Mouse (Mus musculus) cerebellum, adult 11 months (tissue): ENCODE data around the gene Cxcl14.

Source experiments
- DNase-seq: peaks from one replicate; pipeline ENCODE4 v3.0.0; 2022

Cxcl14 gene

GRCm38 (mm10) chr13:56295943-56296658 is at the start of gene Cxcl14:
Cxcl14 (minus strand) TSS chr13:56296551.
- DNase-seq: peak; percentile 13

DNA sequence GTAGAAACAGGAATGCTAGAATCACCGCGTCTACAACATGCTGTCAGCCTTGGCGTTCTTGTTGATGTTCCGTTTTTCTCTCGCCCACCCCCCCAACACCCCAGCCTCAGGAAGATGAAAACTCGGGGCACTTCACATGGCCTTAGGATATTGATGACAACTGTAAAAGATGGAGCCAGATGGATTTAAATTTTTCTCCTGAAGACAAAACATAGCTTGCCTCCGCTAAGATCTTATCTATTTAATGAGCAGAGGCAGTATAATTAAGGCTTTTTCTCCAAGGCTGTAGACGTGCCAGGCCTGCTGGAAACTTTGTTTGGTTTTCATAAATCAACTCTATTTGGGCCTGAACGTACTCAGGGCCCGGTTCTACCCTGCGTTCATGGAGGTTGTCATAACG is 48.0 kb upstream of the Cxcl14 start:
- no peak for DNase-seq

- no peak for DNase-seq
Measured at GRCm38 (mm10) chr13:56342491-56342890, 46.1 kb upstream of the Cxcl14 start.

GRCm38 (mm10) chr13:56340513-56340912 is 44.2 kb upstream of the Cxcl14 start:
- DNase-seq: no peak

- DNase-seq: no peak
Measured at GRCm38 (mm10) chr13:56339816-56340215, 43.5 kb upstream of the Cxcl14 start.

DNA sequence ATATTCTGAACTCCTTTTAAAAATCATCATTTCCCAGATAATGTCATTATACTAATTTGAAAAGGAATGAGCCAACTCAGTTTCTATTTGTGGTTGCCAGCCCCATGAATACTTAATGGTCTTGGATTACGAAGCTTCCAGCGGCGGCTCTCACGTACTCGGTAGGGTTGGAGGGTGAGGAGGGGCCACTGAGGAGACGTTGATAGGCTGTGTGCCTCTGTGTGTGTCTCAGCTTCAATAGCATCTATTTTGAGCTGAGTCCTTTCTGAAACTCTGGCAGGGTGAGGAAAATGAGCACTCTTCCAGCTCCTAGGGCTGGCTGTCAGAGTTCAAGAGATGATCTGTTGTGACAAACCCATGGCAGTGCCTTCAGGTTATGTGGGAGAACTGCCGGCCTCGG is 40.6 kb upstream of the Cxcl14 start:
- DNase-seq: no peak

DNA sequence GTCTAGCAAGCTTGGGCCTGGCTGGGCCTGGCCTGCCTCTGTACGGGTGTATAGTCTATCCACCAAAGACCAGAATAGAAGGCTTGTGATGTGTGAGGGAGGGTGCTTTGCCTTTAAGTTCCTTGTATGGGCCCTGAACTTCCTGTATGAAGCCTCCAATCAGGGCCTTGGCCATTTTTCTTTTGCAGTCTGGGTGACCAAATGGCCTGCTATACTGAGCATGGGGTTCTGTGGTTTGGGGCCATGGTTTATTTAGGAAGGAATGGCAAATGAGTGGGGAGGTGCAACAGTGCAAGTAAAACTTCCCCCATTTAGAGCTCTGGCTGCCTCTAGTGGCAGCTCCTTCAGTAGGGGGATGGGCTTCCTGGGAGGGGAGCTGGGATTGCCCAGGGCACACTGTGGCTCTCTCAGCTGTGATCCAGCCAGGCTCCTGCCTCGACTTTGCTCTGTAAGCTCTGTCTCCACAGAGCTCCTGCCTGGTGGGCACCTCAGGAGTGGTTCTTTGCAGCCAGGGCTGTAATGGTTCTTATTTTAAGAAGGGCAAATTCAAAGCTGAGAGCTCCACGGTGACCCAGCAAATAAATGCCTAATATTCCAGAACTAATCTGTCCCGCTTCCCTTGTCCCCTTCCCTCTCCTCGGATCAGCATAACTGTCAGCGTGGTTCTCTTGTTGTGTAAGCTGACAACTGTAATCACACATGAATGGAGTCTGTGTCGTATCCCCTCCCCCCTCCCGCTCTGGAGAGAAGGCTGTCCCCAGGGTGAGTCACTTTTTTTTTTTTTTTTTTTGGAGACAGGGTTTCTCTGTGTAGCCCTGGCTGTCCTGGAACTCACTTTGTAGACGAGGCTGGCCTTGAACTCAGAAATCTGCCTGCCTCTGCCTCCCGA is 38.7 kb upstream of the Cxcl14 start:
- DNase-seq: no peak

GRCm38 (mm10) chr13:56334236-56334635 is 37.9 kb upstream of the Cxcl14 start:
- DNase-seq: no peak

DNA sequence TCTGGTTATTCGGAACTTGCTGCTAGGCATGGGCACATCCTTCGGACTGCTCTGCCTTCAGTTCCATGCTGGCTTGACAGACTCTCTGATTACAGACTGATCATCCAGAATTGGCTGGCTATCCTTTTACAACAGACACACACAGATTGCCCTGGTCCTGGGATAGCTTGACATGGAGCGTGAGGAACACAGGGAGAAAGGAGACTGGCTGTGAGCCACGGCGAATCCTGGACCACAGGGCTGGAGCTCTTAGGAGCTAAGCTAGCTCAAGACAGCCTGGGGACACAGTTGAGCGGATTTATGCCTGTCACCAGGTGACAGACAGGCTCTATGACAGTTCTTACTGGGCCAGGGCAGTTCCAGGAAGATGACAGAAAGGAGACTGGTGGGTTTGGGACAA is 36.0 kb upstream of the Cxcl14 start:
- DNase-seq: no peak

GRCm38 (mm10) chr13:56330603-56331455 is 34.5 kb upstream of the Cxcl14 start:
- no peak for DNase-seq

DNA sequence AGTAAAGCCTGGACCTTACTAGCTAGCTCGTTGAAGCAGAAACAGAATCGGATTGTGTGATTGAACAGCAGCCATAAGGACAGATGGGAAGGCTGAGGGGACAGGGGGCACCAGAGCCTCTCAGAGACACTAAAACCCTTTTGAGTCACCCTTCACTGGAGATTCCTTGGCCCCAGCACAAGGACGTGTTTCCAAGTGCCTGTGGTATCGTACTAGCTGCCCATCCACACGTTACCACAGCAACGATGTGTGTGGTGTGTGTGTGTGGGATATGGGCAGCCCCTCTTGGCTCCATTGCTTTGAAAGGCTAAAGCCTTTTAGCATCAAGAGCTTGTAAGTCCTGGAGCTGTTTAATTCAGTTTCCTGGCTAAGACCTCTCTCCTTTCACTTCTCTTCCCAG is 33.4 kb upstream of the Cxcl14 start:
- DNase-seq: no peak

DNA sequence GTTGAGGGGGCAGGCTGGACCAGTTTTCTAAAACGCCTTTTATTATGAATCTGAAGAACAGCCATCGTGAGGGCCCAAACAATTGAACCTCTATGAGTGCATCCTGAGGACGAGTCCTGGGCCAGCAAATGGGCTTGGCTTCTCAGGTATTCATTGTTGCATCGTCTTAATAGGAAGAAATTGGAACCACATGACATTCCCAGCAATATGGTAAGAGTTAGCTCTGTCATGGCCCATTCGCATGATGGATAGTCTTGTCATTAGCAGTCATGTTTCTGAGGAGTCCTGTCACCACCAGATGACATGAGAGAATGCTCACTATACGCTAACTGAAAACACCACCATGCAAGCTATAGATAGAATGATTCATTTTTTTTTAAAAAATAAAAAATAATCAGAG is 32.8 kb upstream of the Cxcl14 start:
- DNase-seq: no peak

DNA sequence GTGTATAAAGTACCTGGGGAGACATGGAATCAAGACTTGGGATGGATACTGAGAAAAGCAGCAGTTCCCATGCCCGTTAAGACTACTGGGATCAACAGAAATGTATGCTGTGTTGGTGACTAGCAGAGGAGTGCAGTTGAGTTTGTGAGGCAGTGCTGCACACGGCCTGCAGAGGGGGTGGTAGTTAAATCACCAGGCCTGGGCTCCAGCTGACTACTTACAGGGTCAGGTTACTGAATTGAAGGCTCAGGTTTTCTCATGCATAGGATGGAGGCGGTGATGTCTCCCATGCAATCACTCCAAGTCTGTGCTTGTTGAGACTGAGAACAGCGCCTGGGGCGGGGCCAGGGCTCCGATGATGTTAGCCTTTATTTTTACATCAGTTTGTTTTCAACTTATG is 31.4 kb upstream of the Cxcl14 start:
- no peak for DNase-seq

- DNase-seq: no peak
Measured at GRCm38 (mm10) chr13:56321635-56322034, 25.3 kb upstream of the Cxcl14 start.

- no peak for DNase-seq
Measured at GRCm38 (mm10) chr13:56316930-56317329, 20.6 kb upstream of the Cxcl14 start.

DNA sequence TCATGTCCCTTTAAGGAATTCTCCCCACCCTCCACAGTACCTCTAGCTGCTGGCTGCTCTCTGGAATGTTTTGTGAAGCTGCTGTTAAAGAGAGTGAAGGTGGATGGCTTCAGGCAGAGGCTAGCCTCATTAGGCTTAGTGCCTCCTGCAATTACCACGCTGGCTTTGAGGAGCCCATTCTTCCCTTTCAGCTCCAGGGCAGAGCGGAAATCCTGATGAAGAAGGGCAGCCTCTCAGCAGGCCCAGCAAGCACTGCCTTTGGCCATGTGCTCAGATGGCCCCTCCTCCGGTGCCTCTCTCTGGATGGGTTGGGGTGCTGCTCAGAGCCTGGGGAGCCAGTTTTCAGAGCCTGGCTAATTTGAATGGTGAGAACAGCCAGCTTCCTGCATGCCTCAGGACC is 18.9 kb upstream of the Cxcl14 start:
- DNase-seq: no peak

- DNase-seq: no peak
Measured at GRCm38 (mm10) chr13:56305058-56305457, 8.7 kb upstream of the Cxcl14 start.

GRCm38 (mm10) chr13:56304453-56304852 is 8.1 kb upstream of the Cxcl14 start:
- no peak for DNase-seq

DNA sequence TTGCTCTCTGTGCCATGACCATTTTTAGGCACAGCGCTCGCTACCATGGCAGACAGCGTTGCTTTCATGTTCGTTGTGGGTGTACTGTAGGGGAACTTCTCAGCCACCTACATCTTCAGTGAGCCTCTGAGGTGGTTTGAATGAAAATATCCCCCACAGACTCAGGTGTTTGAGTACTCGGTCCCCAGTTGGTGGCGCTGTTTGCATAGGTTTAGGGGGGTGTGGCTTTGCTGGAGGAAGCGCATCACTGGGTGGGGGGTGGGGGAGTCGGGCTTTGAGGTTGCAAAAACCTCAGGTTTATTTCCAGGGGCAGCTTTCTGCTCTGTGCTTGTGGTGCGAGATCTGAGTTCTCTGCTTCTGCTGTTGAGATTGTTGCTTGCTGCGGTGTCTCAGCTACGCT is 3.0 kb upstream of the Cxcl14 start:
- no peak for DNase-seq

GRCm38 (mm10) chr13:56296659-56297020 is 289 bp upstream of the Cxcl14 start:
- no peak for DNase-seq

- DNase-seq: no peak
Measured at GRCm38 (mm10) chr13:56295586-56295942, 787 bp downstream of the Cxcl14 start.

GRCm38 (mm10) chr13:56294908-56295307 is 1.4 kb downstream of the Cxcl14 start:
- DNase-seq: peak; percentile 4

GRCm38 (mm10) chr13:56289998-56290397 is 6.4 kb downstream of the Cxcl14 start:
- no peak for DNase-seq

- DNase-seq: no peak
Measured at GRCm38 (mm10) chr13:56289261-56289660, 7.1 kb downstream of the Cxcl14 start.
